ENCODE assay signal across 8 mouse cellular contexts in the genomic region with DNA sequence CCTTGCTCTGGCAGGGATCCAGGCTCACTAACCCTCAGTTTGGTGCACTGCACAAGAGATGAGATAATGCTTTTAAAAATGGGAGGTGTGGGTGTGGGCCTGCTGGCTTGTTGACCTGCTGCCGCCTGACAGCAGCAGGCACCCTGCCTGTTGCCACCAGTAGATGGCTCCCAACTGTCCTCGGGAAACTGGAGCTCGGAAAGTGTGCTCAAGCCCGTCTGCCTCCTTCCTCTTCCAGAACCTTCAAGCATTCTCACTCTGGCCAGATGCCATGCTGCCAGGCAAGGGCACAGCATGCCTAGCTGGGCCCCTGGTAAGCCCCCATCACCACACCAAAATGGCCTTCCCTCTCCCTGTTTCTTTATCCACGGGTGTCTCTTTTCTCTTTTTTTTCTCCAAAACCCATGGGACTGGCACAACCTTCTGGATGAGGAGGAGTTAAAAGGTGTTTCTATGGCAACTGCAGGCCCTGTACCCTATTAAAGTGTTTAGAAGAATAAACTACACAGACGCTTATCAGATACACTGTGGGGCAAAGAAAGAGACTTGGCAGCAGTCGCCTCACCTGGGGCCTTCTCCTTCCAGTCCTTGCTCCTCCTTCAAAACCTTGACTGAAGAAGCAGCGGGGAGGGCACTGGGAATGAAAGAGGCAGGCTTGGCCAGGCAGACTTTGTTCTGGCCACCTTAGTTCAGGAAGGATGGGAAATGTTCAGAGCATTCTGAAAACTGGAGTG. TPM values are rescaled to one million over a fixed set of nuclear protein-coding genes. Genes with fewer than 3 reads are reported as not detected.
DNase-seq lines count a peak whose midpoint lies in the region; ATAC-seq and TF ChIP-seq lines count a peak whose summit lies in the region.

No protein-coding gene starts in this region.

- no peaks in the 10 kb centered on the region for H3K9me3 ChIP-seq in lung, embryonic 14.5 days (ENCODE audit: low read depth, low read length)

- no peak for TF ChIP-seq POLR2A in cerebellum, adult 2 months (IDR thresholded peaks at IDR 0.05; ENCODE audit: borderline replicate concordance, insufficient read depth, low read length)

- WGBS in cerebellum, adult 2 months, result 22% methylated on average over 8 of the region's 8 CpGs
- WGBS in lung, embryonic 14.5 days, result 16% methylated on average over 8 of the region's 8 CpGs

- peak overlapping the region; percentile 79; the same call in 1 of the 2 replicates for H3K9ac ChIP-seq in lung, embryonic 14.5 days

- H3K27me3 ChIP-seq in cerebellum, adult 2 months (ENCODE audit: control insufficient read depth, insufficient read depth, low read length), result no peaks in the 10 kb centered on the region
- no peaks in the 10 kb centered on the region for H3K27me3 ChIP-seq in lung, embryonic 14.5 days (ENCODE audit: insufficient read depth, low read length)

- ATAC-seq in hematopoietic stem cell, adult 5-6 weeks (replicated peaks in 1 of 2; ENCODE audit: insufficient read depth in 1 of 2, low FRiP score in 2 of 2, low TSS enrichment in 1 of 2, low read depth in 1 of 2, poor library complexity in 2 of 2, severe bottlenecking in 2 of 2), result peak; percentile 78 to 82
- ATAC-seq in lung, embryonic 14.5 days (ENCODE audit: insufficient read depth), result no peak

- TF ChIP-seq CTCF in cerebellum, adult 2 months (IDR thresholded peaks at IDR 0.05; ENCODE audit: borderline replicate concordance, insufficient read depth, low read depth, low read length), result peak; percentile 89
- peak; percentile 86 for TF ChIP-seq CTCF in lung, embryonic 14.5 days (IDR thresholded peaks at IDR 0.05; ENCODE audit: low read depth)

- DNase-seq in MN1 (ENCODE audit: low spot score), result peak; percentile 92
- DNase-seq in cerebellum, adult 2 months, result peak; percentile 80 to 83
- peak; percentile 41 to 76 for DNase-seq in frontal cortex, adult 2 months (ENCODE audit: extremely low spot score in 1 of 2, low spot score in 1 of 2)
- peak; percentile 61 for DNase-seq in layer of hippocampus, adult 9-10 months (ENCODE audit: low spot score)
- DNase-seq in lung, embryonic 14.5 days, result peak; percentile 88
- DNase-seq in ovary, postnatal 14 days (ENCODE audit: low spot score), result peak; percentile 65
- DNase-seq in urinary bladder, postnatal 25 days (ENCODE audit: low spot score), result peak; percentile 53

- H3K4me1 ChIP-seq in cerebellum, adult 2 months (ENCODE audit: control insufficient read depth, insufficient read depth, low read length), result peaks cover 10% of the 10 kb centered on the region
- peaks cover 12% of the 10 kb centered on the region; the same call in 1 of the 2 replicates for H3K4me1 ChIP-seq in lung, embryonic 14.5 days (ENCODE audit: insufficient read depth)

- H3K27ac ChIP-seq in cerebellum, adult 2 months (ENCODE audit: insufficient read depth, low read length), result peak overlapping the region; percentile 0; the same call in 1 of the 2 replicates
- peak overlapping the region; percentile 79 for H3K27ac ChIP-seq in lung, embryonic 14.5 days (ENCODE audit: low read depth)

- H3K4me3 ChIP-seq in cerebellum, adult 2 months (replicated peaks; ENCODE audit: insufficient read depth, low read depth, low read length), result no peak overlapping the region
- H3K4me3 ChIP-seq in lung, embryonic 14.5 days (ENCODE audit: low read depth, low read length), result peak overlapping the region; percentile 64

- peaks cover 14% of the 10 kb centered on the region; the same call in 1 of the 2 replicates for H3K36me3 ChIP-seq in lung, embryonic 14.5 days (ENCODE audit: insufficient read depth)

- peak overlapping the region; percentile 96 for H3K4me2 ChIP-seq in lung, embryonic 14.5 days

RNA-seq across cellular contexts. Expression of gene Timp3, which starts 2.8 kb away (rescaled TPM):
- polyA plus RNA-seq in cerebellum, adult 2 months (2012; rRNA removed), result 47.7 and 48.9 TPM in 2 replicates
- 59.6 and 65.5 TPM in 2 replicates for polyA plus RNA-seq in frontal cortex, adult 2 months (2012; rRNA removed)
- total RNA-seq in hematopoietic stem cell, adult 5-6 weeks (2017), result 1.7 and 2.4 TPM in 2 replicates
- 42.6 and 44.1 TPM in 2 replicates for polyA plus RNA-seq in lung, embryonic 14.5 days (2014; fragmentation: Nextera tagmentation; extraction: Ambion mirVana)
